Mouse (Mus musculus): Measurements from ENCODE around the gene Boc.
"Not testable (repeated sequence)": the region's sequence is repeated elsewhere in the genome, so short reads cannot be mapped to it uniquely, and the experiment has no call there.

GRCm38 (mm10) chr16:44441913-44442312 lies 116.8 kb downstream of the Boc start:
- not testable (repeated sequence) for TF ChIP-seq GATA1 (IDR thresholded peaks at IDR 0.05; ENCODE audit: borderline replicate concordance, low read length); FLI1 (IDR thresholded peaks at IDR 0.05; ENCODE audit: low read length)
